Mouse (Mus musculus): ENCODE data around the gene Aknad1. TPM values are rescaled to one million over a fixed set of nuclear protein-coding genes. Genes with fewer than 3 reads are reported as not detected.

Gene Aknad1
- polyA plus RNA-seq, 1 experiment from 2014 or later = 0.16 TPM

GRCm38 (mm10) chr3:108730316-108730715 lies 9.1 kb upstream of the Aknad1 start:
- H3K4me3 ChIP-seq (ENCODE audit: low read depth, low read length) = no peak overlapping the region
- H3K27ac ChIP-seq (ENCODE audit: low read depth, low read length) = no peak overlapping the region
- peak; percentile 80 for ATAC-seq
- no peaks in the 10 kb centered on the region for H3K4me1 ChIP-seq (replicated peaks; ENCODE audit: control insufficient read depth, insufficient read depth, low read length)
- H3K9ac ChIP-seq (ENCODE audit: low read depth, low read length) = no peak overlapping the region
- no peaks in the 10 kb centered on the region; the same call in 1 of the 2 replicates for H3K36me3 ChIP-seq (ENCODE audit: control insufficient read depth, insufficient read depth)
- 16% methylated on average over 12 of the region's 12 CpGs for WGBS
- H3K4me2 ChIP-seq (replicated peaks; ENCODE audit: low read depth) = peak overlapping the region; percentile 40; the same call in 1 of the 2 replicates
- no peaks in the 10 kb centered on the region for H3K27me3 ChIP-seq (replicated peaks; ENCODE audit: control insufficient read depth, insufficient read depth, low read length)
- no peaks in the 10 kb centered on the region for H3K9me3 ChIP-seq (ENCODE audit: control insufficient read depth)
- TF ChIP-seq CTCF (IDR thresholded peaks at IDR 0.05; ENCODE audit: low read depth) = no peak

DNA sequence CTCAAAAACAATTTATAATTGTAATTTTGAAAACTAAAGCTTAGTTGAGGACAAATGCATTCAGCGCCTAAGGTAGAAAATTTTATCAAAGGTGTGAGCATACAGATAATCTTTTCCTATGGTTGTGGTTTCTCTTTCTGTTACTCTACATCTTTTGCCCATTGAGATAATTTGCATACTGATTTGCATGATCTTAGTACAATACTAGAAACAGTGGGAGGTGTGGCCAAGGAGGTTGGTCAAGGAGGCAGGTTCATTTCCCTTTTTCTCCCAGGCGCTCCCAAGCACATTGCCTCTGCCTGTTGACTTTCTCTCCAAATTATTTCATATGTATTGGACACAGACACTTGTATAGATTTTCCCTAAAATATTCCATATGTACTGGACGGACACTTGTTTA lies 1.7 kb upstream of the Aknad1 start:
- TF ChIP-seq CTCF (IDR thresholded peaks at IDR 0.05; ENCODE audit: low read depth) = no peak
- Histone ChIP-seq H3K4me2 (replicated peaks; ENCODE audit: low read depth) (no peak overlapping the region), H3K4me1 (replicated peaks; ENCODE audit: control insufficient read depth, insufficient read depth, low read length) (no peaks in the 10 kb centered on the region), H3K4me3 (ENCODE audit: low read depth, low read length) (no peak overlapping the region), H3K36me3 (ENCODE audit: control insufficient read depth, insufficient read depth) (no peaks in the 10 kb centered on the region), H3K9ac (ENCODE audit: low read depth, low read length) (no peak overlapping the region), H3K9me3 (ENCODE audit: control insufficient read depth) (no peaks in the 10 kb centered on the region), H3K27ac (ENCODE audit: low read depth, low read length) (no peak overlapping the region), H3K27me3 (replicated peaks; ENCODE audit: control insufficient read depth, insufficient read depth, low read length) (no peaks in the 10 kb centered on the region)
- no peak for ATAC-seq
- WGBS = 77% methylated on average over 3 of the region's 3 CpGs

DNA sequence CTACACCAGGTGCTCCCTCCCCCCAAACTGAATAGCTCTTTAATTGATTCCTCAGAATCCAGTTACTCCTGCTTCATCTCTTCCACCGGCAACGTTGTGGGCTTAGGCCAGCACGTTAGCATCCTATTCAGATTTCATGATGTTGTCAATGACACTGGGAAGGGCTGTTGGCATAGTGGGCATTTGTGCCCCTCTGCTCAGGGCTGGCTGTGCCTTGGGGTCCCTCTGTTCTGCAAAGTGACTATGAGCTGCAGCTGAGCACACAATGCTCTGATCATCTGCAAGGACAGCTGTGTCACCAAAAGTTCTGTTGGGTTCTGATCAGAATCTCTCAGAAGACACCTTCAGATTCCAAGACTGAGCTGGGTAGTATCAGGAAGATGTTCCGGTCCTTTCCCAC lies 4.6 kb downstream of the Aknad1 start:
- no peaks in the 10 kb centered on the region for H3K36me3 ChIP-seq (ENCODE audit: control insufficient read depth, insufficient read depth)
- no peak overlapping the region for H3K4me3 ChIP-seq (ENCODE audit: low read depth, low read length)
- H3K27me3 ChIP-seq (replicated peaks; ENCODE audit: control insufficient read depth, insufficient read depth, low read length) = no peaks in the 10 kb centered on the region
- no peak overlapping the region for H3K27ac ChIP-seq (ENCODE audit: low read depth, low read length)
- H3K9me3 ChIP-seq (ENCODE audit: control insufficient read depth) = no peaks in the 10 kb centered on the region
- no peak overlapping the region for H3K9ac ChIP-seq (ENCODE audit: low read depth, low read length)
- no peaks in the 10 kb centered on the region for H3K4me1 ChIP-seq (replicated peaks; ENCODE audit: control insufficient read depth, insufficient read depth, low read length)
- WGBS = 79% methylated on average over 4 of the region's 4 CpGs
- ATAC-seq = no peak
- no peak overlapping the region for H3K4me2 ChIP-seq (replicated peaks; ENCODE audit: low read depth)
- no peak for TF ChIP-seq CTCF (IDR thresholded peaks at IDR 0.05; ENCODE audit: low read depth)

DNA sequence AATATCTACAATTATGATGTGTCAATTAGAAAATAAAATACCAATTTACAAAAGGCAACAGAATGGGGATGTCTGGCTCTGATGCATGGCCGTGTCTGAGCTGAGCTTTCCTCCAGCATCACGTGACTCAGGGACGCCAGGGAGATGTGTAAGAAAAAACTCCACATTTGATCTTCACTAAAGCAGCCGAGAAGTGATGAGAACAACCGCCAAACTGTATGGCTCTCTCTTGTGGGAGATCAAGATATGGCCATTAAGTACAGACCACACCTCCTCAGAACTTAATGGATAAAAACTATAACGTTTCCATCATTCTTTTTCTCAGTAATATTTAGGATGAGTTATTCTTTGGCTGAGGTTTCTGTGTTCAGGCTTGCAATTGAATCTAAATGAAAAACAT lies 11.6 kb downstream of the Aknad1 start:
- H3K4me2 ChIP-seq (replicated peaks; ENCODE audit: low read depth) = no peak overlapping the region
- no peak overlapping the region for H3K9ac ChIP-seq (ENCODE audit: low read depth, low read length)
- no peak; the same call in 1 of the 2 replicates for TF ChIP-seq CTCF (IDR thresholded peaks at IDR 0.05; ENCODE audit: low read depth)
- no peak for ATAC-seq
- WGBS = 57% methylated on average over 6 of the region's 6 CpGs
- H3K36me3 ChIP-seq (ENCODE audit: control insufficient read depth, insufficient read depth) = no peaks in the 10 kb centered on the region
- H3K27ac ChIP-seq (ENCODE audit: low read depth, low read length) = no peak overlapping the region
- H3K4me1 ChIP-seq (replicated peaks; ENCODE audit: control insufficient read depth, insufficient read depth, low read length) = no peaks in the 10 kb centered on the region
- H3K27me3 ChIP-seq (replicated peaks; ENCODE audit: control insufficient read depth, insufficient read depth, low read length) = no peaks in the 10 kb centered on the region
- no peaks in the 10 kb centered on the region for H3K9me3 ChIP-seq (ENCODE audit: control insufficient read depth)
- no peak overlapping the region for H3K4me3 ChIP-seq (ENCODE audit: low read depth, low read length)

GRCm38 (mm10) chr3:108751691-108752090 lies 12.2 kb downstream of the Aknad1 start:
- H3K4me3 ChIP-seq (ENCODE audit: low read depth, low read length) = no peak overlapping the region
- ATAC-seq = no peak
- WGBS = 70% methylated on average over 6 of the region's 6 CpGs
- H3K27ac ChIP-seq (ENCODE audit: low read depth, low read length) = no peak overlapping the region
- no peaks in the 10 kb centered on the region for H3K36me3 ChIP-seq (ENCODE audit: control insufficient read depth, insufficient read depth)
- no peak overlapping the region for H3K4me2 ChIP-seq (replicated peaks; ENCODE audit: low read depth)
- no peak overlapping the region for H3K9ac ChIP-seq (ENCODE audit: low read depth, low read length)
- no peak for TF ChIP-seq CTCF (IDR thresholded peaks at IDR 0.05; ENCODE audit: low read depth)
- no peaks in the 10 kb centered on the region for H3K4me1 ChIP-seq (replicated peaks; ENCODE audit: control insufficient read depth, insufficient read depth, low read length)
- no peaks in the 10 kb centered on the region for H3K9me3 ChIP-seq (ENCODE audit: control insufficient read depth)
- H3K27me3 ChIP-seq (replicated peaks; ENCODE audit: control insufficient read depth, insufficient read depth, low read length) = no peaks in the 10 kb centered on the region

DNA sequence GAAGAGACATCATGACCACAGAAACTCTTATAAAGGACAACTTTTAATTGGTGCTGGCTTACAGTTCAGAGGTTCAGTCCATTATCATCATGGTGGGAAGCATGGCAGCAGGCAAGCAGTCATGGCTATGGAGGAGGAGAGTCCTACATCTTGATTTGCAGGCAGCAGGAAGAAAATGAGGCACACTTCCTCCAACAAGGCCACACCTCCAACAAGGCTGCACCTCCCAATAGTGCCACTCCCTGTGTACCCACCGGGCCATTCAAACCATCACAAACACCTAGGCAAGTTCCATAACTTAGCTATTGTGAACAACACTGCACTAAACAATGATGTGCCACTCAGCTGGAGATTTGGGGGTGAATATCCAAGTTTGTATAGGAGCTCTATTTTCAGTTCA lies 15.1 kb downstream of the Aknad1 start:
- H3K27me3 ChIP-seq (replicated peaks; ENCODE audit: control insufficient read depth, insufficient read depth, low read length) = no peaks in the 10 kb centered on the region
- H3K27ac ChIP-seq (ENCODE audit: low read depth, low read length) = no peak overlapping the region
- WGBS = 78% methylated on average over 1 of the region's 1 CpGs
- no peak overlapping the region for H3K9ac ChIP-seq (ENCODE audit: low read depth, low read length)
- H3K9me3 ChIP-seq (ENCODE audit: control insufficient read depth) = no peaks in the 10 kb centered on the region
- ATAC-seq = no peak
- no peaks in the 10 kb centered on the region for H3K36me3 ChIP-seq (ENCODE audit: control insufficient read depth, insufficient read depth)
- TF ChIP-seq CTCF (IDR thresholded peaks at IDR 0.05; ENCODE audit: low read depth) = no peak
- H3K4me2 ChIP-seq (replicated peaks; ENCODE audit: low read depth) = no peak overlapping the region
- H3K4me1 ChIP-seq (replicated peaks; ENCODE audit: control insufficient read depth, insufficient read depth, low read length) = no peaks in the 10 kb centered on the region
- H3K4me3 ChIP-seq (ENCODE audit: low read depth, low read length) = no peak overlapping the region

GRCm38 (mm10) chr3:108755542-108755941 lies 16.1 kb downstream of the Aknad1 start:
- Histone ChIP-seq H3K9me3 (ENCODE audit: control insufficient read depth) (no peaks in the 10 kb centered on the region), H3K36me3 (ENCODE audit: control insufficient read depth, insufficient read depth) (no peaks in the 10 kb centered on the region), H3K9ac (ENCODE audit: low read depth, low read length) (no peak overlapping the region), H3K27ac (ENCODE audit: low read depth, low read length) (no peak overlapping the region), H3K4me1 (replicated peaks; ENCODE audit: control insufficient read depth, insufficient read depth, low read length) (no peaks in the 10 kb centered on the region), H3K4me3 (ENCODE audit: low read depth, low read length) (no peak overlapping the region), H3K4me2 (replicated peaks; ENCODE audit: low read depth) (no peak overlapping the region), H3K27me3 (replicated peaks; ENCODE audit: control insufficient read depth, insufficient read depth, low read length) (no peaks in the 10 kb centered on the region)
- TF ChIP-seq CTCF (IDR thresholded peaks at IDR 0.05; ENCODE audit: low read depth) = no peak
- no peak for ATAC-seq
- WGBS = 77% methylated on average over 2 of the region's 2 CpGs
